Mouse (Mus musculus) limb, embryonic 12.5 days (tissue): ENCODE data around the gene BC030499. TPM values are rescaled to one million over a fixed set of nuclear protein-coding genes. Genes with fewer than 3 reads are reported as not detected.
"Not testable (repeated sequence)": the region's sequence is repeated elsewhere in the genome, so short reads cannot be mapped to it uniquely, and the experiment has no call there.

ENCODE experiments used
- ATAC-seq: fragments of 200-750 bp; cut with Nextera tagmentation; 2 replicates; pipeline ENCODE4 v1.8.0; 2017; ENCODE audit warnings: low read depth, moderate TSS enrichment; ENCODE audit not compliant: insufficient number of reproducible peaks, insufficient read depth, low FRiP score, low TSS enrichment
- H3K27ac ChIP-seq: fragments of 300-500 bp; sonication (generic); 2 replicates; pipeline ENCODE4 v1.5.1; 2016; ENCODE audit warnings: mild to moderate bottlenecking, moderate library complexity
- H3K27me3 ChIP-seq: fragments of 300-500 bp; sonication (generic); 2 replicates; pipeline ENCODE4 v1.6.1; 2016; ENCODE audit warnings: mild to moderate bottlenecking, moderate library complexity
- H3K36me3 ChIP-seq: fragments of 300-500 bp; sonication (generic); 2 replicates; pipeline ENCODE4 v1.6.1; 2016; ENCODE audit warnings: mild to moderate bottlenecking, moderate library complexity
- H3K4me1 ChIP-seq: fragments of 300-500 bp; sonication (generic); replicated peaks from 2 replicates; pipeline ENCODE4 v1.6.1; 2016
- H3K4me2 ChIP-seq: fragments of 300-500 bp; sonication (generic); 2 replicates; pipeline ENCODE4 v1.6.1; 2016; ENCODE audit warnings: mild to moderate bottlenecking, moderate library complexity
- H3K4me3 ChIP-seq: fragments of 300-500 bp; sonication (generic); replicated peaks from 2 replicates; pipeline ENCODE4 v1.5.1; 2016; ENCODE audit warnings: mild to moderate bottlenecking
- H3K9ac ChIP-seq: fragments of 300-500 bp; sonication (generic); replicated peaks from 2 replicates; pipeline ENCODE4 v1.6.1; 2016; ENCODE audit warnings: mild to moderate bottlenecking, moderate library complexity
- H3K9me3 ChIP-seq: fragments of 300-500 bp; sonication (generic); 2 replicates; pipeline ENCODE4 v1.6.1; 2016; ENCODE audit warnings: mild to moderate bottlenecking, moderate library complexity
- WGBS: fragments of 180-500 bp; shearing (Covaris S2); methylation state at CpG from one replicate; pipeline ENCODE4 v1.1.7; 2016; 5-methylcytosine and 5-hydroxymethylcytosine counted together
- polyA plus RNA-seq: library from polyadenylated mRNA; unstranded; fragments of >200 nt; fragmentation: Nextera tagmentation; extraction: Ambion mirVana; gene quantifications from 2 replicates; pipeline ENCODE4 v1.2.1, GENCODE M21; 2016

Gene BC030499
- polyA plus RNA-seq, 1 experiment from 2014 or later, result 0.26 TPM

GRCm38 (mm10) chr11:78265571-78265970, 25.1 kb upstream of the BC030499 start:
- peaks cover 71% of the 10 kb centered on the region for H3K36me3 ChIP-seq
- H3K4me1 ChIP-seq, result peaks cover 9% of the 10 kb centered on the region
- H3K9me3 ChIP-seq, result no peaks in the 10 kb centered on the region
- no peak overlapping the region for H3K27ac ChIP-seq
- 93% methylated on average over 6 of the region's 6 CpGs for whole genome bisulfite sequencing
- no peak overlapping the region for H3K4me2 ChIP-seq
- ATAC-seq, result no peak
- H3K27me3 ChIP-seq, result no peaks in the 10 kb centered on the region
- no peak overlapping the region for H3K9ac ChIP-seq
- H3K4me3 ChIP-seq, result no peak overlapping the region

DNA sequence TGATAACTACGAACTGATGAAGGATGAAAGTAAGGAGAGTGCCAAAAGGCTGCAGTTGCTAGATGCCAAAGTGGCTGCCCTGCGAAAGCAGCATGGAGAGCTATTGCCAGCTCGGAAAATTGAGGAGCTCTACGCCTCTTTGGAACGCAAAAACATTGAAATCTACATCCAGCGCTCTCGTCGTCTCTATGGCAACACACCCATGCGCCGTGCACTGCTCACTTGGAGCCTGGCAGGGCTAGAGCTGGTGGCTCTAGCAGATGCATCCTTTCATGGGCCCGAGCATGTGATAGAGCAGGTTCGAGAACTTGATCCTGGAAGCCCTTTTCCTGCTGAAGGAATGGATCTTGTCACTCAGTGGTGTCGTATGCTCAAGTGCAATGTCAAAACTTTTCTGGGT, 18.7 kb upstream of the BC030499 start:
- H3K27me3 ChIP-seq, result no peaks in the 10 kb centered on the region
- H3K9me3 ChIP-seq, result no peaks in the 10 kb centered on the region
- H3K4me1 ChIP-seq, result no peaks in the 10 kb centered on the region
- H3K4me2 ChIP-seq, result no peak overlapping the region
- peaks cover 98% of the 10 kb centered on the region for H3K36me3 ChIP-seq
- ATAC-seq, result no peak
- H3K4me3 ChIP-seq, result no peak overlapping the region
- no peak overlapping the region for H3K27ac ChIP-seq
- H3K9ac ChIP-seq, result no peak overlapping the region
- 92% methylated on average over 13 of the region's 13 CpGs for WGBS

- Histone ChIP-seq H3K27ac (no peak overlapping the region), H3K9ac (no peak overlapping the region), H3K36me3 (peaks cover 100% of the 10 kb centered on the region), H3K9me3 (no peaks in the 10 kb centered on the region), H3K4me1 (no peaks in the 10 kb centered on the region), H3K27me3 (no peaks in the 10 kb centered on the region), H3K4me2 (no peak overlapping the region), H3K4me3 (no peak overlapping the region)
- 100% methylated on average over 1 of the region's 1 CpGs for WGBS
- no peak for ATAC-seq
Measured at GRCm38 (mm10) chr11:78275596-78275995, 15.0 kb upstream of the BC030499 start.

- not testable (repeated sequence) for ATAC-seq, H3K4me3 ChIP-seq, H3K9ac ChIP-seq, H3K27ac ChIP-seq, H3K27me3 ChIP-seq, H3K4me1 ChIP-seq, H3K9me3 ChIP-seq, H3K4me2 ChIP-seq
- H3K36me3 ChIP-seq, result peaks cover 100% of the 10 kb centered on the region
- 94% methylated on average over 4 of the region's 4 CpGs for WGBS
Measured at GRCm38 (mm10) chr11:78276169-78276568, 14.5 kb upstream of the BC030499 start.

DNA sequence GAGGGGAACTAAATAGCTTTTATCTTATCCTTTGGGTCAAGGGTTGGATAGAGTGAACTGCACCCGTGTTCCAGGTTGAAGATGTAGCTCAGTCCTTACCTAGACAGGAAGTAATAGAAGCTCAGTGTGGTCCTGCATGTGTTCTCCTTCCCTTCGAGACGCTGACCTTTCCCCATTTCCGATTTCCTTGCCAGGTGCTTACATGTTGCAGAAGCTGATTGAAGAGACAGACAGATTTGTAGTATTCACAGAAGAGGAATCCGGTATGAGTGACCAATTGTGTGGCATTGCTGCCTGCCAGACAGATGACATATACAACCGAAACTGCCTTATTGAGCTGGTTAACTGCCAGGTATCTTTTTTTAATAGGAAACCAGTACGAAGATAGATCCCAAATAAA, 11.8 kb upstream of the BC030499 start:
- no peak overlapping the region for H3K4me2 ChIP-seq
- no peak for ATAC-seq
- no peak overlapping the region for H3K9ac ChIP-seq
- H3K36me3 ChIP-seq, result peaks cover 100% of the 10 kb centered on the region
- WGBS, result 85% methylated on average over 7 of the region's 7 CpGs
- H3K9me3 ChIP-seq, result no peaks in the 10 kb centered on the region
- H3K27me3 ChIP-seq, result no peaks in the 10 kb centered on the region
- H3K27ac ChIP-seq, result no peak overlapping the region
- no peak overlapping the region for H3K4me3 ChIP-seq
- H3K4me1 ChIP-seq, result no peaks in the 10 kb centered on the region

- Histone ChIP-seq H3K36me3 (peaks cover 100% of the 10 kb centered on the region), H3K27me3 (no peaks in the 10 kb centered on the region), H3K9me3 (no peaks in the 10 kb centered on the region), H3K9ac (no peak overlapping the region), H3K27ac (no peak overlapping the region), H3K4me3 (no peak overlapping the region), H3K4me2 (no peak overlapping the region), H3K4me1 (no peaks in the 10 kb centered on the region)
- ATAC-seq, result no peak
- 95% methylated on average over 4 of the region's 4 CpGs for WGBS
Measured at GRCm38 (mm10) chr11:78279586-78279985, 11.1 kb upstream of the BC030499 start.

- Histone ChIP-seq H3K36me3 (peaks cover 92% of the 10 kb centered on the region), H3K27me3 (no peaks in the 10 kb centered on the region), H3K4me2 (no peak overlapping the region), H3K9me3 (no peaks in the 10 kb centered on the region), H3K27ac (no peak overlapping the region), H3K4me3 (no peak overlapping the region), H3K4me1 (no peaks in the 10 kb centered on the region), H3K9ac (no peak overlapping the region)
- WGBS, result 92% methylated on average over 7 of the region's 7 CpGs
- no peak for ATAC-seq
Measured at GRCm38 (mm10) chr11:78289146-78289763, 1.4 kb upstream of the BC030499 start.

- Histone ChIP-seq H3K27me3 (no peaks in the 10 kb centered on the region), H3K9me3 (no peaks in the 10 kb centered on the region), H3K36me3 (peaks cover 40% of the 10 kb centered on the region), H3K27ac (no peak overlapping the region), H3K4me2 (no peak overlapping the region), H3K4me1 (no peaks in the 10 kb centered on the region), H3K4me3 (no peak overlapping the region), H3K9ac (no peak overlapping the region)
- ATAC-seq, result no peak
- 91% methylated on average over 6 of the region's 6 CpGs for WGBS
Measured at GRCm38 (mm10) chr11:78294585-78294984, 3.9 kb downstream of the BC030499 start.

GRCm38 (mm10) chr11:78300917-78301316, 10.3 kb downstream of the BC030499 start:
- Histone ChIP-seq H3K9ac (peak overlapping the region; percentile 74; the same call in 1 of the 2 replicates), H3K9me3 (no peaks in the 10 kb centered on the region), H3K27me3 (no peaks in the 10 kb centered on the region), H3K4me3 (peak overlapping the region; percentile 81), H3K4me1 (peaks cover 5% of the 10 kb centered on the region), H3K36me3 (peaks cover 28% of the 10 kb centered on the region), H3K4me2 (peak overlapping the region; percentile 77), H3K27ac (peak overlapping the region; percentile 87)
- 63% methylated on average over 7 of the region's 7 CpGs for WGBS
- no peak for ATAC-seq

DNA sequence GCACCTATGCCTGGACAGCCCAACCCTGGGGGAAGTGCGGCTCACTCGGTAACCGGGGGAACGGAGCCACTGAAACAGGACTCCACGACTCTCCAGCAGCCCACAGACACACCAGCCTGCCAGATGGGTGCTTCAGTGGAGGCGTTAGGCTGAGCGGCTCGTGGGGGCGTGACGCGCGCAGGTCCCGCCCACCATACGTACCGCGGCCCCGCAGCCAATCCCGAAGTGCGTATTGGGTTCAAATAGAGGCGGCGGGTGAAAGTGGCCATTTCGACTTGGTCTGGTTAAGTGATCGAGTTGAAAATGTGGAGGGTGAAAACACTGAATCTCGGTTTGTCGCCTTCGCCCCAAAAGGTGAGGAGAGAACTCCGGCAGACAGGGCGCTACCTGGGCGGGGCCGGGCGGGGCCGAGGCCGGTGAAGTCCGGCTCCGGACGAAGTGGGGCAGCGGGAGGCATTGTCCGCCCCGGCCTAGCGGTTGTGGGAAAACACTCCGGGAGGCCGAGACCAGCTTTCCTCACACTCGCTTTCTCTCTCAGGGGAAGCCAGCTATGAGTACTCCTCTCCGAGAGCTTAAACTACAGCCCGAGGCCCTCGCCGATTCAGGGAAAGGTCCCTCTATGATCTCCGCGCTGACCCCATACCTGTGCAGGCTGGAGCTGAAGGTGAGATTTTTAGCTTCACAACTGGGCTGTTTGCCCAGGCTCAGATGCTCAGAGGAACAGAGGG, 10.9 kb downstream of the BC030499 start, which contains the start of gene Spag5:
Gene Spag5, plus strand, starts transcription at position 173 of the 728 bp plus-strand sequence.
- peaks cover 33% of the 10 kb centered on the region for H3K36me3 ChIP-seq
- H3K4me3 ChIP-seq, result peak within 1 kb of the TSS; percentile 81
- peaks cover 9% of the 10 kb centered on the region for H3K4me1 ChIP-seq
- peak within 1 kb of the TSS; percentile 74 for H3K9ac ChIP-seq
- H3K4me2 ChIP-seq, result peak within 1 kb of the TSS; percentile 77
- ATAC-seq, result peak; percentile 97
- WGBS, result under 1% methylated on average over 49 of the region's 49 CpGs
- H3K9me3 ChIP-seq, result no peaks in the 10 kb centered on the region
- no peaks in the 10 kb centered on the region for H3K27me3 ChIP-seq
- peak within 1 kb of the TSS; percentile 87 for H3K27ac ChIP-seq

- H3K9ac ChIP-seq, result no peak overlapping the region
- H3K27me3 ChIP-seq, result no peaks in the 10 kb centered on the region
- H3K4me2 ChIP-seq, result no peak overlapping the region
- H3K36me3 ChIP-seq, result peaks cover 64% of the 10 kb centered on the region
- peaks cover 13% of the 10 kb centered on the region for H3K4me1 ChIP-seq
- WGBS, result 94% methylated on average over 4 of the region's 4 CpGs
- no peak overlapping the region for H3K27ac ChIP-seq
- no peaks in the 10 kb centered on the region for H3K9me3 ChIP-seq
- no peak for ATAC-seq
- H3K4me3 ChIP-seq, result no peak overlapping the region
Measured at GRCm38 (mm10) chr11:78305272-78305671, 14.6 kb downstream of the BC030499 start.
